Mouse (Mus musculus): ENCODE results near the gene F13b. TPM values are rescaled to one million over a fixed set of nuclear protein-coding genes. Genes with fewer than 3 reads are reported as not detected.
A peak's percentile ranks its signal among the peaks of the same experiment; 100 is the strongest.

Gene F13b
- polyA plus RNA-seq (2015; fragmentation: Nextera tagmentation; extraction: Ambion mirVana) = not detected in 2 replicates

GRCm38 (mm10) chr1:139501258-139501752, at the start of gene F13b:
Gene F13b (plus strand): TSS chr1:139501702.
- no peak within 1 kb of the TSS for H3K4me3 ChIP-seq (replicated peaks)
- H3K4me2 ChIP-seq (replicated peaks) = no peak within 1 kb of the TSS
- H3K27ac ChIP-seq (replicated peaks) = no peak within 1 kb of the TSS
- H3K27me3 ChIP-seq = no peaks in the 10 kb centered on the region
- no peak within 1 kb of the TSS for H3K9ac ChIP-seq
- H3K9me3 ChIP-seq (replicated peaks) = no peaks in the 10 kb centered on the region
- H3K4me1 ChIP-seq = no peaks in the 10 kb centered on the region
- no peaks in the 10 kb centered on the region for H3K36me3 ChIP-seq
- no peak for ATAC-seq (ENCODE audit: insufficient number of reproducible peaks, low FRiP score, low TSS enrichment, low read depth)
- WGBS = 89% methylated on average over 3 of the region's 3 CpGs

DNA sequence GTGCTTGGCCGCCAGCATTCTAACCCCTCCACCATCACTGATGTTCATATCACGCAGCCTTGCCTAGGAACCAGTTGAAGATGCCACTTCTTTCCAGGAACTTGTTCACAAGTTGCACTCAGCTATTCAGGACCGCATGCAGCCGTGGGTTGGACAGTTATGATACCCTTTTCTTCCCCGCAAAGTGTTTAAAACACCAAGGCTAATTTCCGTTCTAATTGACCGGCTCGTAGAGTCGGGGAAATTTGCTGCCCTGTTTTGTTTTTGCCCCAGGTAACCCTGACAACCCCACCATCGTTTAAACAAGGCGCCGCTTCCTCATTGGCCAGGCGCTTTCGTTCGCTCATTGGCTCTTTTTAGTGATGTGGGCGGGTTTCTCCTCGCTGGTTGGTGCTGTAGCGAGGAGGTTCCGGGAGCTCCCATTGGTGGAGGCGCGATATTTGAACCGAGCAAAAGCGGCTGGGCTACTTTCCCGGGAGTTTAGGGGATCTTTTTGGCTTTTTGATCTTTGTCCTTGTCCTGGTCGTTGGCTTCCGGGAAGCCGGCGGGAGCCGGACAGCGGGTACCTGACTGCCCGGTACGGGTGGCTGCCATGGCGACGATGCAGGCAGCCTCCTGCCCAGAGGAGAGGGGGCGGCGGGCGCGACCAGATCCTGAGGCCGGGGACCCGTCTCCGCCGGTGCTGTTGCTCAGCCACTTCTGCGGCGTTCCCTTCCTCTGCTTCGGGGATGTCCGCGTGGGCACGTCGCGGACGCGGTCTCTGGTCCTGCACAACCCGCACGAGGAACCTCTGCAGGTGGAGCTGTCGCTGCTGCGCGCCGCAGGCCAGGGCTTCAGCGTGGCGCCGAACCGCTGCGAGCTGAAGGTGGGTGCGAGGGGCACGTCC, 46.9 kb upstream of the F13b start, which contains the start of gene Aspm:
TSS of gene Aspm (plus strand) at position 433 of the 886 bp plus-strand sequence.
- Histone ChIP-seq H3K4me2 (replicated peaks) (peak within 1 kb of the TSS; percentile 95), H3K27me3 (no peaks in the 10 kb centered on the region), H3K36me3 (peaks cover 12% of the 10 kb centered on the region; the same call in 1 of the 2 replicates), H3K4me1 (peaks cover 13% of the 10 kb centered on the region), H3K27ac (replicated peaks) (no peak within 1 kb of the TSS; the same call in 1 of the 2 replicates), H3K9ac (peak within 1 kb of the TSS; percentile 52), H3K4me3 (replicated peaks) (peak within 1 kb of the TSS; percentile 68), H3K9me3 (replicated peaks) (no peaks in the 10 kb centered on the region)
- WGBS = under 1% methylated on average over 65 of the region's 65 CpGs
- ATAC-seq (ENCODE audit: insufficient number of reproducible peaks, low FRiP score, low TSS enrichment, low read depth) = peak; percentile 98

DNA sequence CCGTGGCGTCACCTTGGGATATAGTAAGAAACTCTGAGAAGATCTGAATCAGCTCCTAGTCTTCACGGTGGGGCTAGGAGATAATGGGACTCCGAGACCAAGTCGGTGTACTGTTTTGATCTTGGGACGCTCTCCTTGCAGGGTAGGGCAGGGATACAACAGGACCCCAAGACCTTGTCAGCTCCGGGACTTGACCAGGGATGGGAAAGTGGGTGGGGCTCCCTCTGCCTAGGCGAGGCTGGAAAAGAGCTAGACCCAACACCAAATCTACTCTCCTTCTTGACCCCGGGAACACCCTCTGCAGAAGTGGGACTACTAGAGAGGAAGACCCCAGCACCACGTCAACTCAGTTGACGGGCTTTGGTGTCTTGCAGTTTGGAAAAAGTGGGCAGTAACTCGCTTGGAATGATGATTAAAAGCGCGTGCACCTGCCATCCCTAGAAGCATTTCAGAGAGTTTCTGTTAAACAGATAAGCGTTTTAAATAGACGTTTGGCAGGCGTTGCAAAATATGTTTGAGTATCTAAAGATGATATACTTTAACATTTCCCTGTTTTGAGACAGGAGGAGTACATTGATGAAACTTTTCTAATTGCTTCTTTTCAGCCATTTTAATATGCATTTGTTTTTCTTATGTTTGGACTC, 46.2 kb upstream of the F13b start:
- H3K36me3 ChIP-seq = peaks cover 12% of the 10 kb centered on the region; the same call in 1 of the 2 replicates
- 2% methylated on average over 17 of the region's 17 CpGs for WGBS
- peak overlapping the region; percentile 68 for H3K4me3 ChIP-seq (replicated peaks)
- H3K4me1 ChIP-seq = peaks cover 13% of the 10 kb centered on the region
- H3K27me3 ChIP-seq = no peaks in the 10 kb centered on the region
- no peak overlapping the region for H3K27ac ChIP-seq (replicated peaks)
- no peak; the same call in 1 of the 2 replicates for ATAC-seq (ENCODE audit: insufficient number of reproducible peaks, low FRiP score, low TSS enrichment, low read depth)
- peak overlapping the region; percentile 52 for H3K9ac ChIP-seq
- H3K9me3 ChIP-seq (replicated peaks) = no peaks in the 10 kb centered on the region
- H3K4me2 ChIP-seq (replicated peaks) = peak overlapping the region; percentile 95

- Histone ChIP-seq H3K9ac (no peak overlapping the region), H3K36me3 (peaks cover 24% of the 10 kb centered on the region), H3K4me2 (replicated peaks) (no peak overlapping the region), H3K4me1 (no peaks in the 10 kb centered on the region), H3K27me3 (no peaks in the 10 kb centered on the region), H3K27ac (replicated peaks) (no peak overlapping the region), H3K4me3 (replicated peaks) (no peak overlapping the region), H3K9me3 (replicated peaks) (no peaks in the 10 kb centered on the region)
- 71% methylated on average over 5 of the region's 5 CpGs for WGBS
- no peak for ATAC-seq (ENCODE audit: insufficient number of reproducible peaks, low FRiP score, low TSS enrichment, low read depth)
Measured at GRCm38 (mm10) chr1:139460807-139461206, 40.7 kb upstream of the F13b start.

DNA sequence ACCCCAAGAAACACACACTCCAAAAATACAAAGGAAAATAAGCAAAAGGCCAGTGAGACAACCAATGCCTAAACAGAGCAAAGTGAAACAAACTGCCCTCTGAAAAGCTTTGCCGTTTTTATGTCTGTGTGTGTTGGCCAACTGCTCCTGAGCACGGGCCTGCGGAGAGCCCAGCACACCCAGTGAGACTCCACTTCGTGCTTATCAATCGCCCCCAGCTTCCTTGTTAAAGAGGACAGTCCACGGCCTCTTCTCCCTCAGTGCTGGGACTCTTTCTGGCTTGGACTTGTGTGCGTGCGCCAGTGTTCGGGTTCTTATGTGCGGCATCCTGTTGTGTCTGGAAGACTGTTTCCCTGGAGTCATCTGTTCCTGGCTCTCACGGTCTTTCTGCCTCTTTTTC, 35.6 kb upstream of the F13b start:
- H3K9me3 ChIP-seq (replicated peaks) = no peaks in the 10 kb centered on the region
- no peak overlapping the region for H3K4me3 ChIP-seq (replicated peaks)
- H3K36me3 ChIP-seq = peaks cover 38% of the 10 kb centered on the region
- no peaks in the 10 kb centered on the region for H3K27me3 ChIP-seq
- no peak overlapping the region for H3K4me2 ChIP-seq (replicated peaks)
- WGBS = 91% methylated on average over 11 of the region's 11 CpGs
- no peaks in the 10 kb centered on the region for H3K4me1 ChIP-seq
- no peak overlapping the region for H3K27ac ChIP-seq (replicated peaks)
- no peak for ATAC-seq (ENCODE audit: insufficient number of reproducible peaks, low FRiP score, low TSS enrichment, low read depth)
- H3K9ac ChIP-seq = no peak overlapping the region

- Histone ChIP-seq H3K9ac (no peak overlapping the region), H3K36me3 (peaks cover 60% of the 10 kb centered on the region), H3K27me3 (no peaks in the 10 kb centered on the region), H3K4me3 (replicated peaks) (no peak overlapping the region), H3K9me3 (replicated peaks) (no peaks in the 10 kb centered on the region), H3K27ac (replicated peaks) (no peak overlapping the region), H3K4me2 (replicated peaks) (no peak overlapping the region), H3K4me1 (no peaks in the 10 kb centered on the region)
- 85% methylated on average over 11 of the region's 11 CpGs for WGBS
- ATAC-seq (ENCODE audit: insufficient number of reproducible peaks, low FRiP score, low TSS enrichment, low read depth) = no peak
Measured at GRCm38 (mm10) chr1:139478898-139479297, 22.6 kb upstream of the F13b start.

GRCm38 (mm10) chr1:139480246-139480645, 21.3 kb upstream of the F13b start:
- H3K27me3 ChIP-seq = no peaks in the 10 kb centered on the region
- ATAC-seq (ENCODE audit: insufficient number of reproducible peaks, low FRiP score, low TSS enrichment, low read depth) = no peak
- no peak overlapping the region for H3K27ac ChIP-seq (replicated peaks)
- no peak overlapping the region for H3K4me3 ChIP-seq (replicated peaks)
- no peaks in the 10 kb centered on the region for H3K9me3 ChIP-seq (replicated peaks)
- H3K9ac ChIP-seq = no peak overlapping the region
- H3K4me2 ChIP-seq (replicated peaks) = no peak overlapping the region
- H3K36me3 ChIP-seq = peaks cover 52% of the 10 kb centered on the region
- H3K4me1 ChIP-seq = no peaks in the 10 kb centered on the region
- WGBS = 89% methylated on average over 8 of the region's 8 CpGs

DNA sequence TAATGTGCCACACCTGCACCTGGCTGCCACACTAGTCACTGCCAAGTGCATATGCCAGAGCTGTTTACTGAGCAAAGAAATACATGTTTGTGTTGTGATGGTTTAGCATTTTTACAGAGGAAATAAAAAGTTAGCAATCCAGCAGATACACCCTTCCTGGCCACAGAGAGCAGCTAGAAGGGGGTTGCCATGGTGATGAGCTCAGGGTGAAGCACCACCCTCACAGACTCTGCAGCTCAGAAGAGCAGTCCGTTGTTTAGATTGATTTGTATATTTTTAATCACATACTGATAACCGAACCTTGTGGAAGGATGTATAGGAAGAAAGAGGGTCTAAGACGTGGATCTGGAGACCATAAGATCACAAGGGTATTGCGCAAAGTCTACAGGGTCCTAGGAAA, 20.4 kb upstream of the F13b start:
- no peak for ATAC-seq (ENCODE audit: insufficient number of reproducible peaks, low FRiP score, low TSS enrichment, low read depth)
- H3K9ac ChIP-seq = no peak overlapping the region
- H3K36me3 ChIP-seq = peaks cover 53% of the 10 kb centered on the region
- no peaks in the 10 kb centered on the region for H3K9me3 ChIP-seq (replicated peaks)
- H3K4me3 ChIP-seq (replicated peaks) = no peak overlapping the region
- 95% methylated on average over 4 of the region's 4 CpGs for WGBS
- H3K27me3 ChIP-seq = no peaks in the 10 kb centered on the region
- H3K27ac ChIP-seq (replicated peaks) = no peak overlapping the region
- no peak overlapping the region for H3K4me2 ChIP-seq (replicated peaks)
- H3K4me1 ChIP-seq = no peaks in the 10 kb centered on the region

- no peak overlapping the region for H3K9ac ChIP-seq
- no peaks in the 10 kb centered on the region for H3K27me3 ChIP-seq
- H3K9me3 ChIP-seq (replicated peaks) = no peaks in the 10 kb centered on the region
- H3K4me2 ChIP-seq (replicated peaks) = no peak overlapping the region
- no peak overlapping the region for H3K4me3 ChIP-seq (replicated peaks)
- ATAC-seq (ENCODE audit: insufficient number of reproducible peaks, low FRiP score, low TSS enrichment, low read depth) = no peak
- 88% methylated on average over 3 of the region's 3 CpGs for WGBS
- H3K27ac ChIP-seq (replicated peaks) = no peak overlapping the region
- H3K4me1 ChIP-seq = no peaks in the 10 kb centered on the region
- H3K36me3 ChIP-seq = peaks cover 36% of the 10 kb centered on the region
Measured at GRCm38 (mm10) chr1:139494630-139495029, 6.9 kb upstream of the F13b start.

DNA sequence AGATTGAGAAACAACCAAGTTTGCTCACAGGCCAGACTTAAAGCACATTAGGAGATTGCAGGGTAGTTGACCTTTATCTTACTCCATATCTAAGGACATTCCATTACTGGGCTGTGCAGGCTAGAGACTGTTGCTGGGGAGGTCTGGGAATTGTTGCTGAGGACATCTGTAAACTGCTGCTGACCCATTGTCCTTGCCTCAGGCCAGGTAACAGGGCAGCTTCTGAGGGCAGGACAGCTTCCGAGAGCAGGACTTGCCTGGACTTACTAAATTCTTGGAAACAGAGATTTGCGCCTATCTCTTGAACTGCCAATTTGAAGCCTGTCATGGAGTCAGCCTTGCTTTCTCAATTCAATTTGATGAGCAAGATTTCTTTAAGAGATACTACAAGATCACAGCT, 6.1 kb upstream of the F13b start:
- H3K36me3 ChIP-seq = peaks cover 29% of the 10 kb centered on the region

GRCm38 (mm10) chr1:139496212-139496611, 5.3 kb upstream of the F13b start:
- Histone ChIP-seq H3K27ac (replicated peaks) (no peak overlapping the region), H3K4me1 (no peaks in the 10 kb centered on the region), H3K4me3 (replicated peaks) (no peak overlapping the region), H3K36me3 (peaks cover 24% of the 10 kb centered on the region), H3K9me3 (replicated peaks) (no peaks in the 10 kb centered on the region), H3K9ac (no peak overlapping the region), H3K27me3 (no peaks in the 10 kb centered on the region), H3K4me2 (replicated peaks) (no peak overlapping the region)
- 85% methylated on average over 3 of the region's 3 CpGs for WGBS
- ATAC-seq (ENCODE audit: insufficient number of reproducible peaks, low FRiP score, low TSS enrichment, low read depth) = no peak

More for the DNA sequence above, 6.1 kb upstream of the F13b start:
- Histone ChIP-seq H3K9ac (no peak overlapping the region), H3K4me1 (no peaks in the 10 kb centered on the region), H3K27ac (replicated peaks) (no peak overlapping the region), H3K4me2 (replicated peaks) (no peak overlapping the region), H3K4me3 (replicated peaks) (no peak overlapping the region), H3K27me3 (no peaks in the 10 kb centered on the region), H3K9me3 (replicated peaks) (no peaks in the 10 kb centered on the region)
- 79% methylated on average over 2 of the region's 2 CpGs for WGBS
- no peak for ATAC-seq (ENCODE audit: insufficient number of reproducible peaks, low FRiP score, low TSS enrichment, low read depth)
